22 mouse cellular contexts compared by ENCODE assay signal in the genomic region with DNA sequence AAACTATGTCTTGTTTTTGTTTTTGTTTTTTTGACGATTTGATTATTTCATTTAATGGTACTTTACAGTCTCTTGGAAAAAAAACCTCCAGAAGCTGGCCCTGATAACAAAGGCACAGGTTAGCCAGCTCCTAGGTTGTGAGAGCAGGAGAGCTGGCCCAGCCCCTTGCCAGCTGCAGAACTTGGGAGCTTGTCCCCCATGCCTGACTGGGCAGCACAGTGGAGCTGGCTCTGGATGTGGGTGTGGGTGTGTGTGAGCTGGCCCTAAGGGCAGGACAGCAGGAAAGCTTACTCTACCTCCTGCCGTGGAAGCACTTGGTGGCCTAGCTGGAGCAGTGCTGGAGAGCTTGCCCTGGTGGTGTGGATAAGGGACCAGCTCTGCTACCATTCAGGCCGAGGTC.
"Had no signal": no experiment of that assay in that cellular context is flagged by ENCODE, and none has a peak within 500 bp of the region (broad histone marks: within the 10 kb centered on the region; RNA-seq: fewer than 3 reads in every experiment).

No protein-coding gene starts in this region.

- H3K4me1 ChIP-seq: heart, embryonic 13.5 days; heart, embryonic 15.5 days; hindbrain, embryonic 13.5 days; hindbrain, embryonic 15.5 days; limb, embryonic 13.5 days; limb, embryonic 15.5 days; liver, embryonic 12.5 days had no signal

- H3K4me2 ChIP-seq: heart, embryonic 11.5 days; heart, embryonic 13.5 days; heart, embryonic 15.5 days; hindbrain, embryonic 13.5 days; hindbrain, embryonic 15.5 days; limb, embryonic 13.5 days; limb, embryonic 15.5 days; liver, embryonic 12.5 days had no signal

- DNase-seq: forebrain, postnatal 0 days; gastrocnemius, postnatal 14 days; gastrocnemius, postnatal 36 days; heart, adult 11 months; heart, adult 2 months; heart, postnatal 14 days; heart, postnatal 36 days; kidney, postnatal 10 days; layer of hippocampus, adult 9-11 months; layer of hippocampus, postnatal 36 days; left cerebral cortex, postnatal 4 days had no signal

- H3K9ac ChIP-seq: forebrain, postnatal 0 days; heart, embryonic 13.5 days; heart, embryonic 15.5 days; hindbrain, embryonic 13.5 days; hindbrain, embryonic 15.5 days; limb, embryonic 13.5 days; limb, embryonic 15.5 days; liver, embryonic 12.5 days; liver, embryonic 14.5 days had no signal

- H3K9me3 ChIP-seq: heart, embryonic 15.5 days; hindbrain, embryonic 13.5 days; hindbrain, embryonic 15.5 days; limb, embryonic 13.5 days; limb, embryonic 15.5 days; liver, embryonic 12.5 days had no signal

- ATAC-seq: forebrain, postnatal 0 days; hindbrain, postnatal 0 days; intestine, embryonic 16.5 days; liver, embryonic 12.5 days had no signal

- H3K27ac ChIP-seq: heart, adult 2 months; heart, embryonic 13.5 days; heart, embryonic 15.5 days; hindbrain, embryonic 13.5 days; hindbrain, embryonic 15.5 days; hindbrain, postnatal 0 days; limb, embryonic 13.5 days; limb, embryonic 15.5 days; liver, embryonic 12.5 days; liver, embryonic 14.5 days had no signal

- H3K27me3 ChIP-seq: heart, embryonic 13.5 days; heart, embryonic 15.5 days; hindbrain, embryonic 13.5 days; hindbrain, embryonic 15.5 days; limb, embryonic 13.5 days; limb, embryonic 15.5 days; liver, embryonic 12.5 days had no signal

- H3K4me3 ChIP-seq: heart, adult 2 months; heart, embryonic 13.5 days; heart, embryonic 15.5 days; hindbrain, embryonic 13.5 days; hindbrain, embryonic 15.5 days; limb, embryonic 13.5 days; limb, embryonic 15.5 days; liver, embryonic 12.5 days had no signal
